Mouse (Mus musculus) adrenal gland, adult (tissue): ENCODE measurements around the gene Ctsd.
A peak's percentile ranks its signal among the peaks of the same experiment; 100 is the strongest.
"Not testable (repeated sequence)": the region's sequence is repeated elsewhere in the genome, so short reads cannot be mapped to it uniquely, and the experiment has no call there.

Experiments used
- DNase-seq, 2 experiments: peaks; one replicate each; pipeline ENCODE4 v3.0.0; 2022 to 2023; ENCODE audit warnings: low spot score in 1 of 2; ENCODE audit not compliant: inconsistent age in 2 of 2

Gene Ctsd

GRCm38 (mm10) chr7:142340269-142340970 is 47.4 kb downstream of the Ctsd start:
- no peak for DNase-seq

- DNase-seq, result no peak
These were observed 52.7 kb downstream of the Ctsd start for GRCm38 (mm10) chr7:142335151-142335550.

GRCm38 (mm10) chr7:142334246-142334645 is 53.6 kb downstream of the Ctsd start:
- peak; percentile 80 to 94 for DNase-seq

GRCm38 (mm10) chr7:142332741-142333140 is 55.1 kb downstream of the Ctsd start:
- not testable (repeated sequence) for DNase-seq

GRCm38 (mm10) chr7:142331281-142331680 is 56.6 kb downstream of the Ctsd start:
- no peak for DNase-seq

GRCm38 (mm10) chr7:142330271-142330724 is 57.5 kb downstream of the Ctsd start:
- DNase-seq, result peak; percentile 68 to 79

- no peak for DNase-seq
These were observed 59.3 kb downstream of the Ctsd start for GRCm38 (mm10) chr7:142328507-142328906.

- peak; percentile 55 to 68 for DNase-seq
These were observed 61.0 kb downstream of the Ctsd start for GRCm38 (mm10) chr7:142326714-142327445.
